Mouse (Mus musculus) cerebral cortex, adult 2 months (tissue): ENCODE measurements around the gene Cfap100.

ENCODE experiments used
- WGBS: fragments of 180-500 bp; shearing (Covaris S2); methylation state at CpG from one replicate; pipeline ENCODE4 v1.1.7; 2018; 5-methylcytosine and 5-hydroxymethylcytosine counted together

The Cfap100 gene

GRCm38 (mm10) chr6:90374647-90375046, 54.0 kb downstream of the Cfap100 start:
- 76% methylated on average over 4 of the region's 4 CpGs for WGBS

- WGBS, result under 1% methylated on average over 87 of the region's 98 CpGs
Observed at GRCm38 (mm10) chr6:90369725-90370553, 58.7 kb downstream of the Cfap100 start.

DNA sequence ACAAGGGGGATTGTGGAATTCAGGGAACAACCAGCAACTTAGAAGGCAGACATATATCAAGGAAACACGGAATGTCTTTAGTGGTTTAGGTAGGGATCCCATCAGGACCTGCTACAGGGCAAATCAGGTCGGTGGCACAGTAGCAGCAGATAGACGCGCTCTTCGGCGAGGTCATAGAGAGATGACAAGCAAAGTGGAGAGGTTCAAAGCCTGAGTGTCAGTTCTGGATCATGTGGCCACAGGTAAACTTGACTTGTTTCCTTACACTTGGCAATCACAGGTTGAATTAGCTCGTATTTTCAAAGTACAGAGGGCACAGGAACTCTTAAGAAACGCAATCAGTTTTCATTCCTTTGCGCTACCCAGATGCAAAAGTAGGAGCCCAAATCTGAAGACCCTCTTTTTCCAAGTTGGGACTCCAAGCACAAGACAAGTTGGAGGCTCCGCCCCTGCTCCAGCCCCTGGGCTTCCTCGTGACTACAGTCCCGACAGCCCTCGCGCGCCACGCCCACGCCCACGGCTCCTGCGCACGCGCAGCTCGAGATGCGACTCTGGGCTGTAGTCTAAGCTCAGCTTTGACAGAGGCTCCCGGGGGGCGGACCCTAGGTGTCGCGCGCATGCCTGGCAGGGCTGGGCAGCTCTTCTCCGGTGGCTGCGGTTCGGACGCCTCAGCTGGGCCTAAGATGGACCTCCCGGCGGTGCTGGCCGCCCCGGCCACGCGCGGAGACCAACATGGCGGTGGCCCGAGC, 59.4 kb downstream of the Cfap100 start, which contains the start of gene Zxdc:
TSS of gene Zxdc (plus strand) at position 517 of the 749 bp plus-strand sequence.
- WGBS, result 7% methylated on average over 41 of the region's 41 CpGs

- 88% methylated on average over 5 of the region's 5 CpGs for WGBS
Observed at GRCm38 (mm10) chr6:90363301-90363700, 65.3 kb downstream of the Cfap100 start.

DNA sequence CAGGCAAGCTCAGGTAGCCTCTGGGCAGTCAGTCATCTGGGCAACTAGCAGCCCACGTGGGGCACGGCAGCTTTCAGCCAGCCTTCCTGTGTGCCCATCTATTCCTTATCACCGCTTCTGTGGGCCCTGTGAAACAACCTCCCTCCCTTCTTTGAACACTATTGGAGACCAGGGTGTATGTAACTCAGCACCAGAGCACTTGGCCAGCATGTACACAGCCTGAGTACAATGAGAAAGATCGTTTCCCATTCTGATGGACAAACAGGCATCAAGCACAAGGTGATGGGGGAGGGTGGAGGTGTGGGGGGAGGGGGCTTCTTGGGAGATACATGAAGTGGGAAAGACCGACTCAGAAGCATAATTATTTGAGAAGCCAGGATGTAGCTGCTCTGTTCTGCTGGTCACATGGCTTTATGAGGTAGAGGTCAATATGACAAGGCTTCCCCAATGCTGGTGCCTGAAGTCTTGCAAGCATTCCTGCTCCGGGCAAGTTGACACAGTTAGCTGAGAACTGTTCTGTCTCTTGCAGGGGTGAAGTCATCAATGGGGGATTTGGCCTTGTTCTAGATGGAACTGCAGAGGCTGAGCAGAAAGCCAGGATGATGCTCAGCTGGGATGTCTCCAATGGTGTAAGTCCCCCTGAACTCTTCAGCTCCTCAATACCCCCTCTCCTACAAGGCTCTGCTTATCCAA, 67.5 kb downstream of the Cfap100 start:
- 88% methylated on average over 6 of the region's 6 CpGs for WGBS

GRCm38 (mm10) chr6:90360024-90360781, 68.4 kb downstream of the Cfap100 start:
- WGBS, result 37% methylated on average over 7 of the region's 7 CpGs

GRCm38 (mm10) chr6:90359445-90359844, 69.2 kb downstream of the Cfap100 start:
- 69% methylated on average over 2 of the region's 2 CpGs for WGBS

DNA sequence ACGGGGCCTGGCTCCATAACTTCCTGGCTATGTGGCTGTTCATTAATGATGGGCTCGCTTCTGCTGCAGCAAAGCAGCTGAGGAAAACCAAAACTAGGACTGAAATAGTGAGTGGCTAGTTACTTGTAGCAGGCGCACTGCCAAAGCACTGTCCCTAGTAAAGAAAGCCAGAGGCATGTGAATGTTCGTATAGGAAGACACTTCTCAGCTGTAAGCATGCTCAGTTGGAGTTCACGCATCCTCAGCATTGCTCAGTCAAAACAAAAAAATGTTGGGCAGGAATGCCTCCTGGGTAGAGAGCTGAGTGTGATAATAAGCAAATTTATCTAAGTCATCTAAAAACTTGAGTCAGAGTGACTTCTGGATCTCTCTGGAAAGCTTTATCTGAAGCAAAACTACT, 70.5 kb downstream of the Cfap100 start:
- WGBS, result 70% methylated on average over 5 of the region's 5 CpGs
